Mouse (Mus musculus): ENCODE results near the gene Gclm.

DNA sequence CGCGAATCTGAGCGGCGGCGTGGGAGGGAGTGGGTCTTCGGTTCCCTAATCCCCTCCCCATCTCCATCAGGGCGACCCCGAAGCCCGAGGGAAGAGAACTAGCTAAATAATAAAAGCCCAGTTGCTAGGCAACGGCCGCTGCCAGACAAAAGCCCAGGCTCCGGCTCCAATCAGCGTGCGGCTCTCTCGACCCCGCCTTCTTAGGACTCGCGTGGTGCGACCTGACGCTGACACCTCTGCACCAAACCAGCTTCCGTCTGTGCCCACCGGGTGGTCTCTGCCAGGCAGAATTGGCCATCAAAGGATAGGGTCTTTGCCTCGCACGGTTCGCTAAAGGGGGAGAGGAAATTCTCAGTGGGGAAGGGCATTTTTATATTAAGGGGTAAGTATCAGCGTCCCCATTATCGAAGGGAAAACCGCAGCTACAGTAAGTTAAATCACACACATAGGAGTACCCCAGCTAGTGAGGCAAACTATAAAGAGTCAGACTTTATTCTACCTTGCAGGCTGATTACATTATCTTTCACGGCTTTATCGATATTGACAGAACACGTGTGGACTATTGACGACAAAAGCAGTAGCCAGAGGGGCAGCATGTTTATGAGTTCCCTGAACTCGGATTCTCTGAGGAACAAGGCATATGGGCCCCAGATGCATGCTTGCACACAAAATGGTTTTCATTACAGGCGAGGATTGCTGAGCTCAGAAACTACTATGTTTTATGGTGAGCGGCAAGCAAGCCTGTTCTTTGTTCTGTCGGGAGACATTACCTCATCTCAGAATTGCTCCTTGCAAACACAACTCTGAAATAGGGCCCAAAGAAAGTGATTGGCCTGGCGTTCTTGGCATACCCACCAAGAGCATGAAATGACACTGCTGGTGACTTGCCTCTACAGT is 48.8 kb downstream of the Gclm start, which contains the start of gene Bcar3:
- TF ChIP-seq CTCF (IDR thresholded peaks at IDR 0.05; ENCODE audit: low read depth), result no peak
- TF ChIP-seq EP300 (optimal IDR thresholded peaks at IDR 0.05), result no peak

Data from stomach, postnatal 0 days (tissue).